Mouse (Mus musculus) thymus, postnatal 10 days (tissue): ENCODE measurements around the gene Fbxw9.
A peak's percentile ranks its signal among the peaks of the same experiment; 100 is the strongest.
"Not testable (repeated sequence)": the region's sequence is repeated elsewhere in the genome, so short reads cannot be mapped to it uniquely, and the experiment has no call there.

Source experiments
- DNase-seq, 2 experiments: peaks; one replicate each; pipeline ENCODE4 v3.0.0; 2021; ENCODE audit warnings: low spot score in 2 of 2

The Fbxw9 gene

DNA sequence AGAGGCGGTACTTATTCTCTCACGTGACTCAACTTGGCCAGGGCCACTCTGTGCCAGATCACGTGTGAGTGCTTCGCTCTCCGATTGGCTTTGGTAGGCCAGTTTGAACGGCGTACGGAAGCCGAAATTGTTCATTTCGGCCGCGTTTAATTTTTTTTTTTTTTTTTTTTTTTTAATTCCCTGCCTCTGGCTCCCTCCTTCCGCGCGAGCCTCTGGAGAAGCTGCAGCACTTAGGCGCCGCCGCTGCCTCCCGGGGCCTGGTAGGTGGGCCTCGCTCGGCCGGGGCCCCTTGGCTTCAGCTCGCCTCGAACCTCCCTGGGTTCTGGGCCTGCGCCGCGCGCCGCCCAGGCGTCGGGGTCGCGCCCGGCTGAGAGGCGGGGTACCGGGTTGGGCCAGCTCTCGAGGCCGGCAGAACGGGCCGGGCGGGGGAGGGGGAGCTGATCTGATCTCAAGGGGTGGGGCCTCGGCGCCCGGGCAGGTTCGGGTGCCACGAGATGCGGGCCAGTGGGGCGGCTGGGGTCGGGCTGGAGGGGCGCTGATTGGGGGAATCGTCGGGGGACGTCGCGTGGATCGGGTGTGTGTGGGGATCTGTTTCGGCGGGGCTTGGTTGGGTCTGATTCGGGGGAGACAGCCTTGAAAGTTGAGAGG lies 23.0 kb upstream of the Fbxw9 start, which contains the start of gene Tnpo2:
Gene Tnpo2, plus strand, starts transcription at position 198 of the 648 bp plus-strand sequence.
- DNase-seq: peak; percentile 82 to 85

- DNase-seq: no peak
Measured at GRCm38 (mm10) chr8:85037366-85037680, 22.5 kb upstream of the Fbxw9 start.

GRCm38 (mm10) chr8:85037681-85038531 lies 21.9 kb upstream of the Fbxw9 start:
- DNase-seq: peak; percentile 70 to 71

GRCm38 (mm10) chr8:85043619-85044018 lies 16.2 kb upstream of the Fbxw9 start:
- DNase-seq: no peak

DNA sequence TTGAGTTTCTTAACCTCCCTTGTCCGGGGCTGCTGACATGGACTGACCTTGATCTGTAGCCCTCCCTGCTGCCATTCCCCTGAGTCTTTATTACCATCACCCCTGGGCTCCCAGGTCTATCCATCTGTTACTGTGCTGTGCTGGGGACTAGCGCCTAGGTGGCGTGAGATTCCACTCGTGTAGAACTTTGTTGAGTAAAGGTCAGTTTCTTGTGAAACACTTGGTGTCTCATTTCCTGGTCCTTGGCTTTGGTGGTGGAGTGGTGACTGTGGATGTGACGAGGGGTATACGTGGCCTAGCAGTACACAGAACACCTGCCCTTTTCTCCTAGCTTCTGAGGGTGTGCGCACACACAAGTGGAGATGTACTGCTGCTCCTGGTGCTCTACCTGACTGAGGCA lies 2.5 kb upstream of the Fbxw9 start:
- no peak for DNase-seq

DNA sequence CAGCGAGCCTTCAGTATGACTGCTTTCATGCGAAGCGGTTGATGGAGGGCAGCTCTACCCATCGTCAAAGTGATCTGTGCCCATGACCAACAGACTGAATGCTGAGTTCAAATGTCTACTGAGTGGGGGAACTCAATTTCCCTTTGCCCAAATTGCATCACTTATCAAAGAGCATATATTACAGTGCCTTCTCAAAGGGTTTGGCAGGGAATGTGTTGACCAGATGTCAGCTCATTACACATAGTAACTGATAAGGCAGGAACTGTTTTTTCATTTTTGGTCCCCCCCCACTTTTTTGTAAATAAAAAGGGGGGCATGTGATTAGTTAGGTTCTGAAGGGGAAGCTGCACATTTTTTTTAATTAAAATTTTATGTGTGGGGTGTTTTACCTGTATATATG lies 2.7 kb downstream of the Fbxw9 start:
- no peak for DNase-seq

DNA sequence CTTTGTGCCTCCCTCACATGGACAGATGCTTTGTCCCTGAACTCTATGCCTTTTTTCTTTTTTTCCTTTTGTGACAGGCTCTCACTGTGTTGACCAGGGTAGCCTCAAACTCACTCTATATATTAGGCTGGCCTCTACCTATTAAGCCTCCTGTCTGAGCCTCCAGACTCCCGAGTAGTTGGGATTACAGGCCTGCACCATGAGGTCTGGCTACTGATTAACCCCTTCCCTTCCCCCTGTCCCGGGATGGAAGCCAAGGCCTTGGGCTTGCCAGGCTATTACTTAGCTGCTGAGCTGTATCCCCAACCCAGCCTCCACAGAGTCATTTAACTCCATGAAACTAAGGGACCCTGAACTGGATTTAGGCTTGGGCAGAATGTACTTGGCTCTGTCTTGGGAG lies 5.4 kb downstream of the Fbxw9 start:
- no peak for DNase-seq

GRCm38 (mm10) chr8:85067155-85067554 lies 7.3 kb downstream of the Fbxw9 start:
- DNase-seq: no peak

DNA sequence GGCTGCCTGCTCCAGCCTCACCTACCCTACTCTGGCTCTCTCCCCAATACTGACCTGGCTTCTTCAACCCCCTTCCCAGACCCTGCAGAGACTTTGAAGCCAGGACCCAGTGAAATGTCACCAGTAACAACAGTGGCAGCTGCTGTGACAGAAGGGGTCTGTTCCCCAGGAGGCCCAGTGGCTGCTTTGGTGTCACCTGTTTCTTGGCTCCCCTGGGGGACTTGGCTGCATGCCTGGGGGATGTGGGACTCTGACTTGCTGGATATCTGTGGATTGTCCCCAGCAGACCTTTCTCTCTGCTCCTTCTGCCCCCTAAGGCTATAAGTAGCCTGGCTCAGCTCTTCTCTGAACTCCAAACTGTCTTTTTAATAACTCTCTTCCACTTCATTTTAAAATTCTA lies 8.1 kb downstream of the Fbxw9 start, which contains the start of gene Gm5741:
Gene Gm5741, minus strand, starts transcription at position 1 of the 400 bp plus-strand sequence.
- no peak for DNase-seq

GRCm38 (mm10) chr8:85071041-85071440 lies 11.2 kb downstream of the Fbxw9 start:
- no peak for DNase-seq

DNA sequence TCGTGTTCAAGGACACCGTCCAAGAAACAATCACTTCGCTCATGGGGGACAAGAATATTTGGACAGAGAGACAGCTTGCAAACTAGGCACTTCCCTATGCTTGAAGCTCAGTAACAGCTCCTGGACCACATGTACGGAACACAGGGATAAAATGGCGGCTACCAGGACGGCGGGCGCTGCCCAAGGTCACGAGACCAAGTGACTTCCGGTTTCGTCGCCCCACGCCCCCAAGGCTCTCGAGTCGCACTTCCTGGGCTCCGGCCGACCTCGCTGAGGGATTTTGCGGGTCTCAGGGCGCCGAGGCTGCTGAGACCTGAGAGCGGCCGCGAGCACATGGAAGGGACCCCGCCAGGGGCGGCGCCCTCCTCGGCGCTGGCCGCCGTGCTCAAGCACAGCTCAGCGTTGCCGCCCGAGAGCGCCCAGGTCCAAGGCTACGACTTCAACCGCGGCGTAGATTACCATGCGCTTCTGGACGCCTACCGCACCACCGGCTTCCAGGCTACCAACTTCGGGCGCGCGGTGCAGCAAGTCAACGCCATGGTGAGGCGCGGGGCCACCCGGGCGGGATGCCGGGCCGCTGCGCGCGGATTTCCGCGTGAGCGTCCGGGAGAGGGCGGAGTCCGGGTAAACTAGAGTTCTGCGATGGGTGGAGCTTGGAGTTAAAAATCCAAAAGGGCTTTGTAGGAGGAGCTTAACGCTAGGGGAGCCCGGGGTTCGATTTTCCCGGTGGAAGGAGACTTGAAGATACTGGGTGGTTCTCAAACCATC lies 11.8 kb downstream of the Fbxw9 start, which contains the start of gene Dhps:
Gene Dhps, plus strand, starts transcription at position 244 of the 768 bp plus-strand sequence.
- DNase-seq: peak; percentile 83 to 84

- no peak for DNase-seq
Measured at GRCm38 (mm10) chr8:85072364-85072929, 12.6 kb downstream of the Fbxw9 start.

DNA sequence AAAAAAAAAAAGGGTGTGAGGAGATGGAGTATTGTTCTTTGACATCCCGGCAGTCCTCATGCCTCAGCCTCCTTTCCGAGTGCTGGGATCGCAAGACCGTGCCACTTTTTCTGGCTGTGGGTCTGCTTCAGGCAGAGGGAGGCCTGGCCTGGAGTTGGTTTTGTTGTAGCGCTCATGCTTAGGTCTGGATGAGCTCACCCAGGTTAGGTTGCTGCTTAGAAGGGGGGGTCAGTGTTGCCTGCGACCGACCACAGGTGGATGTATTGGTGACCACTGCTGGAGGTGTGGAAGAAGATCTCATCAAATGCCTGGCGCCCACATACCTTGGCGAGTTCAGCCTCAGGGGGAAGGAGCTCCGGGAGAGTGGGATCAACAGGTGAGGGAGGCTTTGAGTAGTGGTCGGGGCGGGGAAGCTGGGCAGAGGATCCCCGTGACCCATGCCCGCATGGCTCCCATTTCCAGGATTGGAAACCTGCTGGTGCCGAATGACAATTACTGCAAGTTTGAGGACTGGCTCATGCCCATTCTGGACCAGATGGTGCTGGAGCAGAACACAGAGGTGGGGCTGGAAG lies 13.3 kb downstream of the Fbxw9 start:
- DNase-seq: no peak

GRCm38 (mm10) chr8:85074167-85074566 lies 14.3 kb downstream of the Fbxw9 start:
- DNase-seq: no peak

- no peak for DNase-seq
Measured at GRCm38 (mm10) chr8:85074617-85075016, 14.8 kb downstream of the Fbxw9 start.

- no peak for DNase-seq
Measured at GRCm38 (mm10) chr8:85076001-85076400, 16.1 kb downstream of the Fbxw9 start.

DNA sequence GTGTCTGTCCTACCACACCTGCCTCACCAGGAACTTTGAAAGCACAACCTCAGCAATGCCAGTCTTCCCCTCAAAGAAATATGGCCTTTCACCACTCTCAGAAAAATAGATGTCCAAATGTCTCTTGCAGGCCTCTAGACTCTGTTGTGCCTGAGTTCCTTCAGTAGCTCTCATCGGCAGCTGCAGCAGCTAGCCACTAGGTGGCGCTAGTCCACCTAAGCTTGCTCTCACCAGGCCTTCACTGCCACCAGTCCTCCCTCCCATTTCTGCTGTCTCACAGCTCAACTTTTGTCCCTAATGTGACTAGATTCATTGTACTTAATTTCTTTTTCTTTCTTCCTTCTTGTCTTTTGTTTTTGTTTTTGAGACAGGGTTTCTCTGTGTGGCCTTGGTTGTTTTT lies 17.1 kb downstream of the Fbxw9 start:
- DNase-seq: peak; percentile 60 to 78

DNA sequence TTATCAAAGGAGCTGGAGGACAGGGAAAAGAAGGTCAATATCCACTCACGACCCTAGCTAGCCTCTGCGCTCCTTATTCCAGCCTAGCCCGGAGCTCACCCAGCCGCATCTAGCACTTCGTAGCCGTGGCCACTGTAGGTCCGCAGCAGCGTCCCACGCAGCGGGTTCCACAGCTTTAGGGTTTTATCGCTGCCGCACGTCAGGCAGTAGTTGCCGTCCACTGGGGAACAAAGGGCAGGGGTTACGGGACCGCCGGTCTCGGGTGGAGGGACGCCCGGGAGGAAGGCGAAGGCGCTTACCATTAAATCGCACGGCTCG lies 20.3 kb downstream of the Fbxw9 start:
- no peak for DNase-seq

- DNase-seq: peak; percentile 31 to 55
Measured at GRCm38 (mm10) chr8:85080532-85081215, 20.8 kb downstream of the Fbxw9 start, which contains the start of gene Wdr83os. Wdr83os (plus strand) TSS chr8:85080740.

- peak; percentile 62 to 72 for DNase-seq
Measured at GRCm38 (mm10) chr8:85081216-85081555, 21.3 kb downstream of the Fbxw9 start, which contains the start of gene Wdr83. Wdr83 (minus strand) TSS chr8:85081306.

- not testable (repeated sequence) for DNase-seq
Measured at GRCm38 (mm10) chr8:85082169-85082568, 22.3 kb downstream of the Fbxw9 start.
